Mouse (Mus musculus): Measurements from ENCODE around the gene Dhx33. TPM values are rescaled to one million over a fixed set of nuclear protein-coding genes. Genes with fewer than 3 reads are reported as not detected.

Gene Dhx33
- 4.4 TPM for polyA plus RNA-seq (2014; fragmentation: Illumina TruSeq; extraction: RNeasy Lipid Tissue Mini Kit (QIAGEN cat#74804); ENCODE audit: insufficient read depth, low read depth, low replicate concordance)

DNA sequence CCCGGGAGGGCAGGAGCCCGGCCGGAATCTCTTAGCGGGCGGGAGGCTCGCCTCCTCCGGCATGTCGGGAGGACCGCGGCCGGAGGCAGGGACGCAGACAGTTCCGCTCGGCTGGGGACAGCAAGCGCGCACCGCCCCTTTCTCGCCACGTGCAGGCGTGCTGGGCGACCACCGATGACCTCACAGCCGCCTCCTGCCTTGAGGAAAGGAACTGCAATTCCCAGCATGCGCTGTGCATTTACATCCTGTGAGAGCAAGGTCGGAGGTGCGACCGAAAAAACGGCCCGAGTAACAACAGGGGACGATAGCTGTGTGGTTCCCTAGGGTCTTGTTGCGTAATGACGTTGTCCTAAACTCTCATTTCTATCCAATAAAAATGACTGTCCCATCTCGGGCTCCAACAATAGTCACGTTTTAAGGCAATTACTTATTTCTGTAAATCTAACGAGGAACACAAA lies at the start of gene Dhx33:
Dhx33 (minus strand) TSS at position 122 of the 458 bp plus-strand sequence.

DNA sequence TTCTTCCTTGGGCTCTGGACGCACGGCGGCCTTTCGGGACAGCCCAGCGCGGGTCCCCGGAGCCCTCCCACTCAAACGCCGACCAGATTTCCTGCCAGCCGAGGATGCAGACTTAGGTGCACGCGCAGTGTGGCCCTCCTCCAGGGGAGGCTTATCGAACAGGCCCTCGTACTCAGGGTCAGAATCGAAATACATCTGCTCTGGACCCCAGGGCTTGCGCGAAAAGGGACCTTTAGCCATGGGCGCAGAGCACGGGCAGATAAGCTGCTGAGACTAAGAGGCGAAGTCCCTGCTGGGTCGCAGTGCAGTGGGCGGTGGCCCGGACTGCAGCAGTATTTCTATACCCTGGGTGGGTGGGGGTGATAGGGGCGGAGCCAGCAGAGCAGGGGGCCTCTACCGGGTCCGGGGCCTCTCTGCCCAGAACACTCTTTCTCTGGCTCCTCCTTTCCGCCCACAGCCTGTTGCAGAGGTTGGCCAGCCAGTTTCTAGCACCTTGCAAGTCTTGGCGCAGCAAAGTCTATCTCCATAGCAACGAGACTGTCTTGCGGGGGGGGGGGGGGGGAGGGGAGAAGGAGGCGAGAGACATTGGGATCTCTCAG lies 29.0 kb upstream of the Dhx33 start, which contains the start of gene 6330403K07Rik:
6330403K07Rik (minus strand) TSS at position 351 of the 599 bp plus-strand sequence.

GRCm38 (mm10) chr11:71019201-71020068 lies 15.2 kb upstream of the Dhx33 start, which contains the start of the genes Mis12 and Derl2:
Gene Mis12, plus strand, starts transcription at chr11:71019611.
Gene Derl2, minus strand, starts transcription at chr11:71019841.

GRCm38 (mm10) chr11:70982557-70983228 lies 21.5 kb downstream of the Dhx33 start, which contains the start of gene C1qbp:
Gene C1qbp, minus strand, starts transcription at chr11:70983026.

DNA sequence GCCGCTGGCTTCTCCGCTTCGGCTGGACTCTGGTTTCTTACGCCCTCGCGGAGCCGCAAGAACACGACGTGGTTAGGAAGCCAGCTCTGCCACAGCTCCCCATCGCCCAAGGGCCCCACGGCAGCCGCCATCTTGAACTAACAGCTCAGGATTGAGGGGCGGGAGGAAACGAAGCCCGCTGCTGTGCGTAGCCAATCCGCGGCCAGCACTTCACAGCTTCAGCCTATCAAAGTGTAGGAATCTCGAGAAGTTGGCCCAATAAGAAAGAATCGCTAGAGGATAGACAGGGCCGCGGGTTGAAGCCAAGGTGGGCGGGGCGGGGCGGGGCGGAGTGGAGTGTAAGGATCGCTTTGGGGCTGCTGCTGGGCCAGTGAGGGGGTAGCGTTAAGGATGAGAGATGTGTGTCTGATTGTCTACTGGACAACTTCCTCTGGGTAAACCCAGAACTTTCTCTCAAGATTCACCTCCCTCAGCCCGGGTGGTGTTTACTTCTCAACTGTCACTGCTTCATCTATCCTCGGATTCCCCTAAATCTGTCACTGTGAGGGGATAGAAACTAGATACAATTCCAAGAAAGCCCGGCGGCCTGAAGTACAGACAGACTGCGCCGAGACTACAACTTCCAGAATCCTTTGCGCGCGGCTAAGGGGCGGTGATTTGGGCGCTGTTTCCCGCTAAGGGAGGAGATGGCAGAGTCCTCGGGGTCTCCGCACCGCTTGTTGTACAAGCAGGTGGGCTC lies 34.2 kb downstream of the Dhx33 start, which contains the start of the genes Nup88 and Rpain:
Nup88 (minus strand) TSS at position 153 of the 739 bp plus-strand sequence.
Rpain (plus strand) TSS at position 393 of the 739 bp plus-strand sequence.

Other genes with a start within 250 kb of the Dhx33 start
- 1.7 TPM for gene Zfp3, start 240.2 kb downstream of the Dhx33 start, polyA plus RNA-seq (2014; fragmentation: Illumina TruSeq; extraction: RNeasy Lipid Tissue Mini Kit (QIAGEN cat#74804); ENCODE audit: insufficient read depth, low read depth, low replicate concordance)
- 6.1 TPM for gene Scimp, start 191.9 kb downstream of the Dhx33 start, polyA plus RNA-seq (2014; fragmentation: Illumina TruSeq; extraction: RNeasy Lipid Tissue Mini Kit (QIAGEN cat#74804); ENCODE audit: insufficient read depth, low read depth, low replicate concordance)
- 11.3 TPM for gene Rabep1, start 159.7 kb downstream of the Dhx33 start, polyA plus RNA-seq (2014; fragmentation: Illumina TruSeq; extraction: RNeasy Lipid Tissue Mini Kit (QIAGEN cat#74804); ENCODE audit: insufficient read depth, low read depth, low replicate concordance)
- gene Nup88, start 34.5 kb downstream of the Dhx33 start, polyA plus RNA-seq (2014; fragmentation: Illumina TruSeq; extraction: RNeasy Lipid Tissue Mini Kit (QIAGEN cat#74804); ENCODE audit: insufficient read depth, low read depth, low replicate concordance): 33.3 TPM
- 37.5 TPM for gene Rpain, start 34.2 kb downstream of the Dhx33 start, polyA plus RNA-seq (2014; fragmentation: Illumina TruSeq; extraction: RNeasy Lipid Tissue Mini Kit (QIAGEN cat#74804); ENCODE audit: insufficient read depth, low read depth, low replicate concordance)
- gene C1qbp, start 21.4 kb downstream of the Dhx33 start, polyA plus RNA-seq (2014; fragmentation: Illumina TruSeq; extraction: RNeasy Lipid Tissue Mini Kit (QIAGEN cat#74804); ENCODE audit: insufficient read depth, low read depth, low replicate concordance): 50.9 TPM
- gene Mis12, start 15.2 kb upstream of the Dhx33 start, polyA plus RNA-seq (2014; fragmentation: Illumina TruSeq; extraction: RNeasy Lipid Tissue Mini Kit (QIAGEN cat#74804); ENCODE audit: insufficient read depth, low read depth, low replicate concordance): 11.3 TPM
- 35.0 TPM for gene Derl2, start 15.4 kb upstream of the Dhx33 start, polyA plus RNA-seq (2014; fragmentation: Illumina TruSeq; extraction: RNeasy Lipid Tissue Mini Kit (QIAGEN cat#74804); ENCODE audit: insufficient read depth, low read depth, low replicate concordance)
- 3.0 TPM for gene 6330403K07Rik, start 29.1 kb upstream of the Dhx33 start, polyA plus RNA-seq (2014; fragmentation: Illumina TruSeq; extraction: RNeasy Lipid Tissue Mini Kit (QIAGEN cat#74804); ENCODE audit: insufficient read depth, low read depth, low replicate concordance)
- 0.15 TPM for gene Nlrp1a, start 140.3 kb upstream of the Dhx33 start, polyA plus RNA-seq (2014; fragmentation: Illumina TruSeq; extraction: RNeasy Lipid Tissue Mini Kit (QIAGEN cat#74804); ENCODE audit: insufficient read depth, low read depth, low replicate concordance)
- 0.42 TPM for gene Nlrp1b, start 226.3 kb upstream of the Dhx33 start, polyA plus RNA-seq (2014; fragmentation: Illumina TruSeq; extraction: RNeasy Lipid Tissue Mini Kit (QIAGEN cat#74804); ENCODE audit: insufficient read depth, low read depth, low replicate concordance)